Mouse (Mus musculus) liver, embryonic 14.5 days (tissue): Measurements from ENCODE around the gene Msantd2. TPM values are rescaled to one million over a fixed set of nuclear protein-coding genes. Genes with fewer than 3 reads are reported as not detected.

Experiments
- ATAC-seq: fragments of 200-750 bp; cut with Nextera tagmentation; 2 replicates; pipeline ENCODE4 v1.8.0; 2017; ENCODE audit warnings: moderate number of reproducible peaks, mild to moderate bottlenecking, moderate library complexity; ENCODE audit not compliant: insufficient read depth
- DNase-seq, 3 experiments: peaks; one replicate each; pipeline ENCODE4 v3.0.0-alpha.2; 2012 to 2013; ENCODE audit warnings: low read depth in 3 of 3, low spot score in 3 of 3
- H3K27ac ChIP-seq: fragments of 300-500 bp; sonication (generic); 2 replicates; pipeline ENCODE4 v1.5.1; 2014; ENCODE audit warnings: moderate library complexity, mild to moderate bottlenecking, control low read depth, inconsistent platforms
- H3K27me3 ChIP-seq: fragments of 300-500 bp; sonication (generic); 2 replicates; pipeline ENCODE4 v1.6.1; 2014; ENCODE audit warnings: mild to moderate bottlenecking, low read length, moderate library complexity; ENCODE audit not compliant: control insufficient read depth, insufficient read depth
- H3K36me3 ChIP-seq: fragments of 300-500 bp; sonication (generic); replicated peaks from 2 replicates; pipeline ENCODE4 v1.6.1; 2014; ENCODE audit warnings: low read depth; ENCODE audit not compliant: control insufficient read depth, insufficient read depth
- H3K4me1 ChIP-seq, 2 experiments: fragments of 200-500 bp in 1 of 2; fragments of 300-500 bp in 1 of 2; sonication (generic) in 1 of 2; replicated peaks; 2 replicates each; pipeline ENCODE4 v1.6.1; 2012 to 2014; ENCODE audit warnings: antibody characterized with exemption in 1 of 2, inconsistent platforms in 1 of 2, low read length in 1 of 2; ENCODE audit not compliant: control insufficient read depth in 2 of 2, insufficient read depth in 2 of 2
- H3K4me2 ChIP-seq: fragments of 300-500 bp; sonication (generic); 2 replicates; pipeline ENCODE4 v1.6.1; 2014; ENCODE audit warnings: low read depth, mild to moderate bottlenecking, control low read depth, moderate library complexity
- H3K4me3 ChIP-seq, 2 experiments: fragments of 200-500 bp in 1 of 2; fragments of 300-500 bp in 1 of 2; sonication (generic) in 1 of 2; 2 replicates each; pipeline ENCODE4 v1.5.1; 2012 to 2014; ENCODE audit warnings: low read depth in 2 of 2, low read length in 2 of 2, mild to moderate bottlenecking in 2 of 2, control low read depth in 1 of 2, inconsistent platforms in 1 of 2, moderate library complexity in 1 of 2; ENCODE audit not compliant: insufficient read depth in 1 of 2
- H3K9ac ChIP-seq: fragments of 300-500 bp; sonication (generic); replicated peaks from 2 replicates; pipeline ENCODE4 v1.6.1; 2014; ENCODE audit warnings: mild to moderate bottlenecking, control low read depth, moderate library complexity
- H3K9me3 ChIP-seq: fragments of 300-500 bp; sonication (generic); 2 replicates; pipeline ENCODE4 v1.6.1; 2016; ENCODE audit warnings: low read length, mixed read lengths; ENCODE audit not compliant: control insufficient read depth
- CTCF ChIP-seq: IDR thresholded peaks from 2 replicates; pipeline ENCODE4 v1.5.1; 2016; ENCODE audit warnings: antibody characterized with exemption, low read depth, control low read depth
- EP300 ChIP-seq: IDR thresholded peaks from 2 replicates; pipeline ENCODE4 v1.6.1; 2016; ENCODE audit warnings: antibody characterized with exemption, low read depth
- WGBS: fragments of 180-500 bp; shearing (Covaris S2); extraction: QIAGEN DNeasy Blood & Tissue Kit; methylation state at CpG from one replicate; pipeline ENCODE4 v1.1.7; 2014; ENCODE audit not compliant: insufficient replicate concordance; 5-methylcytosine and 5-hydroxymethylcytosine counted together
- polyA plus RNA-seq, 2 experiments: library from polyadenylated mRNA; depleted of rRNA in 1 of 2; stranded (reverse) in 1 of 2; unstranded in 1 of 2; fragments of >200 nt; fragmentation: Nextera tagmentation in 1 of 2; extraction: Ambion mirVana in 1 of 2; gene quantifications; 2 replicates each; pipeline versions ENCODE4 v1.2.1 to v1.2.3; 2012 to 2014

Msantd2 gene
- polyA plus RNA-seq, 2 experiments: 3.8 to 9.3 TPM

GRCm38 (mm10) chr9:37485146-37485545 lies 4.0 kb upstream of the Msantd2 start:
- H3K4me2 ChIP-seq: no peak overlapping the region
- no peaks in the 10 kb centered on the region for H3K9me3 ChIP-seq
- no peak for DNase-seq
- no peak for TF ChIP-seq CTCF
- no peak overlapping the region for H3K9ac ChIP-seq
- WGBS: 51% methylated on average over 5 of the region's 5 CpGs
- no peak overlapping the region for H3K27ac ChIP-seq
- H3K4me1 ChIP-seq: peaks cover 2 to 5% of the 10 kb centered on the region in 2 experiments
- ATAC-seq: no peak
- H3K27me3 ChIP-seq: no peaks in the 10 kb centered on the region
- H3K36me3 ChIP-seq: no peaks in the 10 kb centered on the region
- H3K4me3 ChIP-seq: no peak overlapping the region

GRCm38 (mm10) chr9:37488041-37488440 lies 1.1 kb upstream of the Msantd2 start:
- DNase-seq: no peak
- H3K27ac ChIP-seq: no peak overlapping the region
- no peak for ATAC-seq
- H3K4me2 ChIP-seq: peak overlapping the region; percentile 100
- peak overlapping the region; percentile 86 to 90; a peak in 3 of 4 replicates for H3K4me3 ChIP-seq
- no peaks in the 10 kb centered on the region for H3K27me3 ChIP-seq
- H3K9me3 ChIP-seq: no peaks in the 10 kb centered on the region
- 58% methylated on average over 4 of the region's 4 CpGs for WGBS
- H3K4me1 ChIP-seq: peaks cover 8 to 9% of the 10 kb centered on the region in 2 experiments
- TF ChIP-seq CTCF (no peak), EP300 (no peak)
- H3K9ac ChIP-seq: no peak overlapping the region
- H3K36me3 ChIP-seq: no peaks in the 10 kb centered on the region

GRCm38 (mm10) chr9:37489446-37490120 lies 464 bp downstream of the Msantd2 start:
- Histone ChIP-seq H3K4me1 (peaks cover 8 to 9% of the 10 kb centered on the region in 2 experiments), H3K9ac (peak overlapping the region; percentile 68), H3K27me3 (no peaks in the 10 kb centered on the region), H3K9me3 (no peaks in the 10 kb centered on the region), H3K27ac (no peak overlapping the region), H3K36me3 (no peaks in the 10 kb centered on the region), H3K4me3 (peak overlapping the region; percentile 86 to 90), H3K4me2 (peak overlapping the region; percentile 100)
- under 1% methylated on average over 68 of the region's 75 CpGs for WGBS
- TF ChIP-seq CTCF (no peak), EP300 (no peak)
- ATAC-seq (peak; percentile 63), DNase-seq (peak; percentile 14 to 29 (median 15))

- no peak overlapping the region for H3K4me2 ChIP-seq
- no peak overlapping the region for H3K27ac ChIP-seq
- H3K36me3 ChIP-seq: no peaks in the 10 kb centered on the region
- no peak for DNase-seq
- TF ChIP-seq CTCF (no peak), EP300 (no peak)
- no peak for ATAC-seq
- no peaks in the 10 kb centered on the region for H3K27me3 ChIP-seq
- H3K9me3 ChIP-seq: no peaks in the 10 kb centered on the region
- H3K4me1 ChIP-seq: no peaks in the 10 kb centered on the region; a peak in 1 of 4 replicates
- WGBS: 57% methylated on average over 3 of the region's 3 CpGs
- no peak overlapping the region for H3K4me3 ChIP-seq
- H3K9ac ChIP-seq: no peak overlapping the region
These were observed 6.6 kb downstream of the Msantd2 start for GRCm38 (mm10) chr9:37495761-37496160.

- H3K36me3 ChIP-seq: no peaks in the 10 kb centered on the region
- ATAC-seq: no peak
- H3K27me3 ChIP-seq: no peaks in the 10 kb centered on the region
- no peak overlapping the region for H3K27ac ChIP-seq
- H3K4me1 ChIP-seq: no peaks in the 10 kb centered on the region
- no peaks in the 10 kb centered on the region for H3K9me3 ChIP-seq
- H3K4me3 ChIP-seq: no peak overlapping the region
- TF ChIP-seq CTCF (no peak), EP300 (no peak)
- no peak overlapping the region for H3K9ac ChIP-seq
- H3K4me2 ChIP-seq: no peak overlapping the region
- no peak for DNase-seq
These were observed 7.2 kb downstream of the Msantd2 start for GRCm38 (mm10) chr9:37496325-37496724.
